Mouse (Mus musculus) erythroblast, adult 5-6 weeks (primary cell): Measurements from ENCODE around the gene Snn. TPM values are rescaled to one million over a fixed set of nuclear protein-coding genes. Genes with fewer than 3 reads are reported as not detected.

Experiments
- ATAC-seq: replicated peaks from 2 replicates; pipeline ENCODE4 v1.8.0; 2016; ENCODE audit warnings: moderate number of reproducible peaks, mild to moderate bottlenecking, moderate TSS enrichment, inconsistent platforms; ENCODE audit not compliant: poor library complexity, low FRiP score, severe bottlenecking
- total RNA-seq, 2 experiments: library from RNA; stranded (forward) in 1 of 2; stranded (reverse) in 1 of 2; fragments of 150-400 nt in 1 of 2; fragments of 200-764, 138-1000 nt in 1 of 2; gene quantifications; 2 replicates each; pipeline versions ENCODE4 v1.2.3 to v1.2.4; 2015 to 2017; ENCODE audit warnings: low replicate concordance in 2 of 2

Snn gene
- total RNA-seq, 2 experiments from 2014 or later, result 0.77 to 1.2 TPM

DNA sequence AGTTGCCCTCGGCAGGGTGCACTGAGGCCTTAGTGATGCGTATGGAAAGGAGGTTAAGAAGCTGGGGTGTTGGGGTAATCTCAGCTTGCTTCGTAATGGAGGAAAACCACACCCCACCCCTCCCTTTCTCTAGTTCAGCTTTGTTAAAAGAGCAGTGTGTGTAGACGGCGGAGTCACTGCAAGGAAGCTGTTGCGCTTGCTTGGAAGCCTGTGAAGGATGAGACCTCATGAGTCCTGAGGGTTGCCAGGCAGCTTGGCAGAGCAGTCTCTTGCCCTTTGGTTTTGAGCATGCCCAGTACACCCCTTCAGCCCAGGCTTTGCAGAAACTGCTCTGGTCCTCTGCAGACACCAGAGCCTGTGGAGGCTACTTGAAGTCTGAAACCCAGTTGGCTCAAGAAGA is 12.3 kb downstream of the Snn start:
- no peak for ATAC-seq

DNA sequence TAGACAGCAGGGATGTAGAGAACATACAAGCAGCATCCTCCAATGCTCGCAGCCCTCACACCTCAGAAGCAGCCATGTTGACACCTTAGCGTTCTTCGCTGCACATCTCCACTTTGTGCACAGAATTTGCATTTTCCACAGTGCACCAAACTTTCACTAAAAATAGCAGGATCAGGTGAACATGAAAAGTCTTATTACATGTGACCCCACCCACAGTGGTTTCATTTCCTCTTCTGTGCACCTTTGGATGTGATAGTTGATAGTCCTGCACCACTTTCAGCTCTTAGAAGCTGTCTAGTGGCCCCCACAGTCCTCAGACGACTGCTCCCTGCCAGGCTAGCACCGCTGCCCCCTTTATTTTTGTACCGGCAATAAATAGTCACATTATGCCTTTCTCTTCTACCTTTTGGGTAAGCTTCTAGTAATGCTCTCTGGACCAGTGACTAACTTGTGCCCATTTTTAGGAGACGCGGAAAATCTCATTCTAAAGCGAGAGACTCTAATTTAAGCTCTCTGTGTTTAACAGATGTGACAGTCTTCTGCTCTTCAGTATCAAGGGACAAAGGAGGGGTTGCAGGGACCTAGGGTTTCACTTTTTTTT is 17.0 kb downstream of the Snn start:
- no peak for ATAC-seq

DNA sequence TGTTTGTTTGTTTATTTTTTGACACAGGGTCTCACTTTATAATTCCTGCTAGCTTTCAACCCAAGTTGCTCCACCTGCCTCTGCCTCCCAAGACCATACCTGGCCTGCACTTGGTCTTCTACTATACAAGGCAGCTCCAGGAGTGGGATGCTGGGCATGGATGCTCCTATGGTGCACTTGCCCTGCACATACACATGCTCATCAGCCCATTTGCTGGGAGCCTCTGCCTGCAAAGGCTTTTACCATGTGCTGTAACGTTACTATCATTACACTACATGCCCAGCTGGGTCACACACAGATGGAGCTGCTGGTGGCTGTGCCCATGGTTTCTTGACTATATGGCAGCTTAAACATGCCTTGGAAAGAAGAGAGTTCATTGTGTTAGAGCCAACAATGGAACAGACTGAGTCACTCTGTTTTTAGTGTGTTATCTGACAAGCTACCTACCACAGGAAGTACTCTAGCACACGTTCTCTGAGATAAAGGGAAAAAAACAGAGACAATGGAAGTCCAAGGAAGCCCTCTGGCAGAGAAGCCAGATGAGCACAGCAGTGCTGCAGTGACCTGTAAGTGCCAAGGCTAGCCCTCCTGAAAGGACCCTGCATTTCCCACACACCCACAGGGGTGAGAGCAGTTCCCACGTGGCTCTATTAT is 17.6 kb downstream of the Snn start:
- no peak for ATAC-seq

DNA sequence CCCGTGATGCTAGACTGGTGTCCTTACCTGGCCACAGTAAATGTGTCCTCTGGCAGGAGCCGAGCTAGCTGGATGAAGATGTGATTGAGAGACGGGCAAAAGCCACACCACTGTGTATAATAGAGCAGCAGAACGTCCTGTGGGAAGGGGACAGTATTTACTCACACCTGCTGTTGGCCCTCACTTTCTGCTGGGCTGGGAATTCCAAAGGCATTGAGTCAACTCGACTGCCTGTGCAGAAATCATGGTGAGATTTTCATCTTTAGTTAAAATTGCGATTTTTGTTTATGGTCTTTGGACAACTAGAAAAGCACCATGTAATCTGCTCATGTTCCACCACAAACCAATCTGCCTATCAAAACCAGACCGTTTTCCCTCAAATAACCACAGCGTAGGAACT is 23.4 kb downstream of the Snn start:
- ATAC-seq, result no peak

DNA sequence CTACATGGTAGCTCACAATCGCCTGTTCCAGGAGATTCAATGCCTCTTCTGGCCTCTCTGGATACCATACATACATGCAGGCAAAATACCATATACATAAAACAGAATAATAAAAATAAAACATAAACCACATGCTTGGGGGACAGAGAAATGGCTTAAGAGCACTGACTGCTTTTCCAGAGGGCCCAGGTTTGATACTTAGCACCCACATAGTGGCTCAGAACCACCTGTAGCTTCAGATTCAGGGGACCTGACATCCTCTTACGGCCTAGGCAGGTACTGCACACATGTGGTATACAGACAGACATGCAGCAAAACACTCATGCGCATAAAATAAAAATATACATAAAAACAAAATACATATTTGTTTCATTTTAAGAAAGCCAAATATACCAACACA is 25.6 kb downstream of the Snn start:
- ATAC-seq, result no peak

DNA sequence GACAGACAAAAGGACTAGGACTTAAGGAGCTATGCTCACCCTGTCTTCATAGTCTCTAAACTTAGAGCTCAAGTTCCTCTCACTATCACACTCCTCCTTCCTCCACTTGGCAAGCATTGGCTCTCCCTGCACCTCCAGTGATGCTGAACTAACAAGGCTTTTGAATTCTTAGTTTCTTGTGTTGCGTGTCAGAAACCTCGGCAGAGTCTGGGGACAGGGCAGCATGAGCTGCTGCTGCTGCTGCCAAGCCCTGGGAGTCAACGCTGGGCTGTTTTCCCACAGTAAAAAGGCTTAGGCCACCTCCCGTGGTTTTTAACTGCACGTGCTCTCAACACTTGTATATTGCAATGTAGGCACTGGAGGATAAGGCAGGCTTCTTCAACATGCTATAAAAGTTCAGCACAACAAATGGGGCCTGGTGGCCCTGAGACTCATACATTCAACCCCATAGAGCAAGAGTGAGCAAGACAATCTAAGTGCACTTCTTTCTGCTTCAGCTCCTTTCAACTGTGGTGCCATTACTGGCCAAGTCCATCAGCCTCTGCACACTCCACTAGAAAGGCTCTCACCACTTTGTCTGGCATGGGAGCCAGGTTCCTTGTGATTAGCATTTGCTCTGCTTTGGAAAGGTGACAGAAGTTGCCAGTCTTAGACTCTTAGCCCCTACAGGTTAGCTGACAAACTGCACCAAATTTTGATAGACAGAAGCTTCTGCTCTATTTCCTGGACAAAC is 26.3 kb downstream of the Snn start:
- no peak for ATAC-seq

DNA sequence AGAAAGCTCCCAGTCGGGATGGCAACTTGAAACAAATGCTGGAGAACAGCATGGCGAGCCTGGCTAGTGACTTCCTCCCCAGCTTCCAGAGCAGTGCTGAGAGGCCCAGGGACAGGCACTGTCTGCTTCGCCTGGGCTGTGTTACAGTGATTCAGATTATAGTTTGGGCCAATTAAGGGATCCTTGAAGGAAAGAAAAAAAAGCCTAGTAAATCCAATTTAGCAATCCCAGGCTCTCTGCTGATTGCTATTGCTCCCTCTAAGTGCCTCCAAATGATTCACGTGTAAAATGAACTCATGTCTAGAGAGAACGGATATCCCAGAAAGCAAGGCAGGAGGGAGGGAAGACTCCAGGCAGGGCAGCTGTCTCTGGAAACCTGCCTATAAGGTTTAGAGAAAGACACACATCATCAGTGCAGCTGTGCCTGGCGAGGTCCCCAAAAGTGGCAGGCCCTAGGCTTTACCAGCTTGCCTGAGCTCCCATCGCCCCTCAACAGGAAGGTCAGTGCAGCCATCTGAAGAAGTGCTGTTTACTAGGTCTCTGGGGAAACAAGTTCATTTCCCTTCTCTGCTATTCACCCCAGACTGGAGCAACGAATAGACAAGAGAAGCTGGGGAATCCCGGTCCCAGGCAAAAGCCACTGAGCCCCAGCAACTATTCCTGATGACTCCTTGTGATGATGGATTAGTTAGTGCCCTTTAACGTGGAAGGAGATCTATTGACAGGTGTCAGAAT is 30.3 kb downstream of the Snn start:
- no peak for ATAC-seq

DNA sequence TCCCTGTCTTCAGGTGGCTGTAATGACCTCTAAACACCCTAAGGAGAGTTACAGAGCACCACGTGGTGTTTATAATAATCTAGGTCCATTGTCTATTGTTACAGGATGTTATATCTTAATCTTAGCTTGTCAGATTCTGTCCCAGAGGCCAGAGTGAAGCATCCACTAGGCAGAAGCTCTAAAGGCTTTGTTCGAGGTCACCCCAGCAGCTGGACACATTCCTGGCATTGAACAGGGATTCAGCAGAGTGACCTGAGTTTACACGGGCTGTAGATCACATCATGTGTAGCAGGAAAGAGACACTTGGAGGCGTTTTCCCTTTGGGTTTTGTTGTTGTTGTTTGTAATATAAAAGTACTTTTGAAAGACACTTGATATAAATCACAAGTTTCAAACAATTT is 31.3 kb downstream of the Snn start:
- ATAC-seq, result no peak

DNA sequence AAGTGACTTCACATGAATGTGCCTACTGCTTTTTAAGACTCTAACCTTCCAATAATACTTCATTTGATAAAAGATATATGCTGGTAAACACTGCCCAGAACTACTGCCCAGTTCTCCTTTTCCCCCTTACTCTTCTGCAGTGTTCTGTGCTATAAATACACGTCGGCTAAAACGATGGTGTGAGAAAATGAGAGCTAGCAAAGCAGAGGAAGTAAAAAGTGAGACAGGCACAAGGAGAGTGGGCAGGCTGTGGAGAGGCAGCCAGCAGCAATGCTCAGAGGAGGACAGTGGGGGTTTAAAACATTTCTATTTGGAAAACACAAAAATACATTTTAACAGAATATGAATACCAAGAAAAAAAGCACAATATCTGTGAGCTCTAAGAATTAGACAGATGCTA is 31.8 kb downstream of the Snn start:
- ATAC-seq, result no peak

DNA sequence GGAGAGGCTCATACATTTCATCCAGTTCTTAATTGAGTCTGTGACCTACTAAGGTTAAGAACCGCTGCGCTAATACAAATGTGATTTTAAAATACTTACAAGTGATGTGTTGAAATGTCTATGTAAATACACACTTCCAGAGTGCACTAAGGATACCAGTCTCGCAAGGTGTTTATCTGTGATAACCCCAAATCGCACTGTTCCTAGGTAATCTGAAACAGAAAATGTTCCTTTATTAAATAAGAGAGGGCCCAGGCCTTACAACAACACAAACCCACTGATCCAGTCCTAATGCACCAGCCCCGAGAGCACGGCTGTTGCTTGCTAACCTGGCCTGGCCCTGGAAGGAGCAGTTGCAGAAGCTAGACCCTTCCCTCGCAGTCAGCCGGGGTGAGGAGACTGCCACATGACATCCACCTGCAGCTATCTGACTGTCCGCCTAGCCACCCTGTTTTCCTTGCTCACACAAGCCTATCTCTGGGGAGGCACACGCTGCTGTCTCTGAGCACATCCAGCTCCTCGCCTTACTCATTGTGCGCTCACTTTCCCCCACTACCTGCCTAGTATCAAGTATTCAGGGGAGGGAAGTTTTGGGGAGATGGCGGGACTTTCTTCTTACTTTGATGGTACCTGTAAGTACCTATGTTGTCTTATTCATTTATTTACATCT is 33.1 kb downstream of the Snn start:
- ATAC-seq, result no peak

DNA sequence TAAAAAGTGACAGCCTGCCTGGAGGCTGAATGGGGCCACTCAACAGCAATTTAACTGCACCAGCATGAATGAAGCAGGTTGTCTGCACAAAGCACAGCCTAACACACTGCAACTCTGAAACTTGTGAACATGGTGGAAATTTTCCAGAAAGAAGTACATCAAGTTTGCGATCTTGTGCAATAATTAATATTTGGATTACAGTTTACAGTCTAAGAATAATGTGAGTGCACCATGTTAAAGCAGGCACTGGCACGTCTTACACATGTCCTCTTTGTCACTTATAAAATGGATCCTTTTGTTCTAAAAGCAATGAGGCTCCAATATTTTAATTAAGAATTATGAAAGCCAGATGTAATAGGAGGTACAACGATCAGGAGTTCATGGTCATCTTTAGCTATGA is 36.6 kb downstream of the Snn start:
- ATAC-seq, result no peak

DNA sequence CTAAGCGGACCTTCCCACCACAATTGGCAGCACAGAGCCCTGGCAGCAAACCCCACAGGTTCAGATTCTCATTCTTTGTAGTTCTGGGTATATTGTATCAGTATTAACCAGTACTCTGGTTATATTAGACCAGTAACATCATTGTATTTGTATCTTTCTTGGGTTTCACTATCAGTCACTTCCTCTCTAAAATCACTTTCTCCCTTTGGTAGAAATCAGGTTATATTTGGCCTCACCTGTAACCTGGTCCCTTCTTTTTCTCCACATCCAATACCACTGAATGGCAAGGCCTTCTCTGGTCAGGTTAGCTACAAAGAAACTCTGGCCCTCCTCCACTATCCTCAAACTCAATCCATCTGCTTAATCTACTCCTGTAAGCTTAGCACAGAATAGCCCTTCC is 44.2 kb downstream of the Snn start:
- ATAC-seq, result no peak

DNA sequence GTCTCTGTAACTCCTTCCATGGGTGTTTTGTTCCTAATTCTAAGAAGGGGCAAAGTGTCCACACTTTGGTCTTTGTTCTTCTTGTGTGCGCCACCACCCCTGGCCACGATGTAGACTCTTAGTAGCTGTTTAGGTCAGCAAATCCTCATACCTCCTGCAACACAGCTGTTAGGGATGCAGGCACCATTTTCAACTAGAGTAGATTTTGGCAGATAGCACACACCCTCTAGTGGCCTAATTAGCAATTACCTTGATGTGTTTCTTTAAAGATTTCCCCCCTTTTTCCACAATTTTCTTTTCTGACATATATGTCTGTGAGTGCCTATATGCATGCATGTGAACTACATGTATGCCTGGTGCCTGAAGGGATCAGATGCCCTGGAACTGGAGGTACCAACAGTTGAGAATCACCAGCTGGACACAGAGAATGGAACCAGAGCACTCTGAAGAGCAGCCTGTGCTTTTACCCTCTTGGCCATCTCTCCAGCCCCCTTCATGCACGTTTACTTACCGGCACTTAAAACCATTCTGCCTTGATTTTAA is 48.5 kb downstream of the Snn start:
- ATAC-seq, result 0 out of 2 replicates have a peak, but pooled peaks have one; percentile 67

DNA sequence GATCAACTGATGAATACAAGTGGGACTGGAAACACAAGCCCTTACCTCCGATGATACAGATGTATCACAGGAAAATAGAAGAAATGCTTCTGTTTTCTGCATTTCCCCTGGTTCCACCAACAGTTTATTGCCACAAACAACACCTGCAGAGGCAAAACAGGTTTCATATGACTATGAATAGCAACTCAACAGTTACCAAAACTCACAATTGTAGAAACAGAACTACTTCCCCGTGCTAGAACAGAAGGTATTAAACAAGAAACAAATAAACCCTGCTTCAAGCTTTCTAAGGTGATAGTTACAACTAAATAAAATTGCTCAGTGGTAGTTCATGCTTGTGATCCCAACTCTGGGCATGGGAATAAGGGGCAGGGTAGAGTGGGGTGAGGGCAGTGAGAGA is 61.9 kb downstream of the Snn start:
- ATAC-seq, result no peak

DNA sequence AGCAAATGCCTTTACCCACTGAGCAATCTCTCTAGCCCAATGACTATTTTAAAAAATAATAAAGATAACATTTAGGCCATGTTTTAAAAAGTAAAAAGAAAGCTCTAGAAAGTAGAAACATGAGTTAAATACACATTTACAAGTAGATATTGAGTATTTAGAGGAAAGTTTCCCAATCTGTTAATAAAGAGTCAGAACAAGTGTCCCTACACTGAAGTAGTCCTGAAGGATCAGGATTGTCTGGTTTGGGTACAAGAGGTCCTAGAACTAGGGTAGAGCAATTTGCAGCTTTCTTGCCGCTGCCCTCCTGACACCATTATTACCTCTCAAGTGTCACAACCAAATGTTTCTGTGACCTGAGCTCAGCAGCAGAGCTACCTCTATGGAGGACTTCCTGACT is 63.4 kb downstream of the Snn start:
- ATAC-seq, result no peak

Other genes starting within 250 kb of the Snn start
- gene Gm11172, start 248.0 kb upstream of the Snn start, total RNA-seq (2015; ENCODE audit: low replicate concordance), result not detected in 2 replicates
- gene Gm11172, start 248.0 kb upstream of the Snn start, total RNA-seq (2017; ENCODE audit: low replicate concordance), result not detected in 2 replicates
- 0.96 and 3.8 TPM in 2 replicates for gene Rmi2, start 225.9 kb upstream of the Snn start, total RNA-seq (2015; ENCODE audit: low replicate concordance)
- 1.3 and 2.1 TPM in 2 replicates for gene Rmi2, start 225.9 kb upstream of the Snn start, total RNA-seq (2017; ENCODE audit: low replicate concordance)
- 24.7 and 34.0 TPM in 2 replicates for gene Litaf, start 5.2 kb downstream of the Snn start, total RNA-seq (2015; ENCODE audit: low replicate concordance)
- 10.0 and 11.2 TPM in 2 replicates for gene Litaf, start 5.2 kb downstream of the Snn start, total RNA-seq (2017; ENCODE audit: low replicate concordance)
- 7.3 and 8.8 TPM in 2 replicates for gene Txndc11, start 73.7 kb downstream of the Snn start, total RNA-seq (2015; ENCODE audit: low replicate concordance)
- 9.8 and 18.3 TPM in 2 replicates for gene Txndc11, start 73.7 kb downstream of the Snn start, total RNA-seq (2017; ENCODE audit: low replicate concordance)
- gene Zc3h7a, start 115.4 kb downstream of the Snn start, total RNA-seq (2015; ENCODE audit: low replicate concordance), result 53.3 and 83.4 TPM in 2 replicates
- gene Zc3h7a, start 115.4 kb downstream of the Snn start, total RNA-seq (2017; ENCODE audit: low replicate concordance), result 57.7 and 61.0 TPM in 2 replicates
- gene Rsl1d1, start 142.4 kb downstream of the Snn start, total RNA-seq (2015; ENCODE audit: low replicate concordance), result 35.7 and 61.7 TPM in 2 replicates
- 34.6 and 41.4 TPM in 2 replicates for gene Rsl1d1, start 142.4 kb downstream of the Snn start, total RNA-seq (2017; ENCODE audit: low replicate concordance)
- 112 and 165 TPM in 2 replicates for gene Gspt1, start 193.4 kb downstream of the Snn start, total RNA-seq (2015; ENCODE audit: low replicate concordance)
- gene Gspt1, start 193.4 kb downstream of the Snn start, total RNA-seq (2017; ENCODE audit: low replicate concordance), result 24.0 and 28.8 TPM in 2 replicates